Mouse (Mus musculus): ENCODE results near the gene Zfp12.

DNA sequence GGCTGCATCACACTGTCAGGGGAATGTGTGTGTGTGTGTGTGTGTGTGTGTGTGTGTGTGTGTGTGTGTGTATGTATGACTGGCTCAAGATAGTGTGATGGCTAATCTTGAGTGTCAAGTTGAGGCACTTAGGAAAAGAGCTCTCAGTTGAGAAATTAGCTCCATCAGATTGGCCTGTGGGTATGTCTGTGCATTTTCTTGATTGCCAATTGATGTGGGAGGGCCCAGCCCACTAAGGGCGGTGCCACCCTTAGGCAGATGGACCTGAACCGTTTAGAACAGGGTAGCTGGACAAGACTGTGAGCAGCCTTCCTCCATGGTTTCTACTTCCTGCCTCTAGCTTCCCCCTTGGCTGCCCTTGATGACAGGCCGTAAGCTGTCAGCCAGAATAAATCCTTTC is 37.1 kb downstream of the Zfp12 start:
- no peak for TF ChIP-seq CTCF (IDR thresholded peaks at IDR 0.05; ENCODE audit: borderline replicate concordance, extremely low read depth, insufficient read depth, insufficient read length)
- TF ChIP-seq POLR2A (IDR thresholded peaks at IDR 0.05; ENCODE audit: borderline replicate concordance, extremely low read depth, insufficient read depth, insufficient read length, poor library complexity, severe bottlenecking): no peak

Data from brain, embryonic 14.5 days (tissue).